Mouse (Mus musculus) kidney, postnatal 14 days (tissue): ENCODE data around the gene Fkbp5.
"Not testable (repeated sequence)": the region's sequence is repeated elsewhere in the genome, so short reads cannot be mapped to it uniquely, and the experiment has no call there.

Experiments used
- DNase-seq: peaks from one replicate; pipeline ENCODE4 v3.0.0; 2022; ENCODE audit warnings: mixed read lengths

Gene Fkbp5

DNA sequence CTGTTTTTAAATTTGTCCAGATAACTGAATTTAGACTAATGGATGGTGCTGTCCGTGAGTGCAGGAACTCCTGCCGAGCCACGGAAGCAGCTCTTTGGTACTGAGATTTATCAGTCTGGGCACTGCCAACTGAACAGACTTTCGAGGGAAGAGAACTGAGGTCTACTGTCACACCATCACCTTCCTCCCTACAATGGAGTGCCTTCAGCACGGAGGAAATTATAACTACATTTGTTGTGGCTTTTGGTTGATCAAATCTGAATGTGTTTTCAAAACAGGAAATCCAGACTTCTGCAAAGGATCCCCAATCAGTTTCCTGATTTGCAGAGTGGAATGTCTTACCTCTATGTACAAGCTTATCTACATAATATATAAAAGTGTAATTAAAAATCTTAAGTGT, 99.6 kb downstream of the Fkbp5 start:
- no peak for DNase-seq

DNA sequence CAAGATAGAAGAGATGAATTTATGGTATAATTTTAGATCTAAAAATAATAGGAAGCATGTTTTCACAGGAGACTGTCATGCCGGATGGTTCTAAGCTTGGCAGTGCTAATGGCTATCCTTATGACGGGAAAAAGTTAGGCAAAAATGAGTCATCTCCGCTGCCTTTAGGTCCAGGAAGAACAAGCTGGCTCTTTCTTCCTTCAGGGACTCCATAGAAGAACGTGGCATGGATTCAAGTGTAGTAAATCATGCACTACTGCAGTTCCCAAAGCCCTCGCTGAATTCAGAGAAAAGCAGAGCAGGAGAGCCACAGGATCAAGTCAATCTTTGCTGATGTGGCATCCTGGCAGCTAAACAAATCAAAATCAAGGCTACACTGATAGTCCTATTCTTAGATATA, 102.1 kb downstream of the Fkbp5 start:
- DNase-seq, result peak; percentile 63

DNA sequence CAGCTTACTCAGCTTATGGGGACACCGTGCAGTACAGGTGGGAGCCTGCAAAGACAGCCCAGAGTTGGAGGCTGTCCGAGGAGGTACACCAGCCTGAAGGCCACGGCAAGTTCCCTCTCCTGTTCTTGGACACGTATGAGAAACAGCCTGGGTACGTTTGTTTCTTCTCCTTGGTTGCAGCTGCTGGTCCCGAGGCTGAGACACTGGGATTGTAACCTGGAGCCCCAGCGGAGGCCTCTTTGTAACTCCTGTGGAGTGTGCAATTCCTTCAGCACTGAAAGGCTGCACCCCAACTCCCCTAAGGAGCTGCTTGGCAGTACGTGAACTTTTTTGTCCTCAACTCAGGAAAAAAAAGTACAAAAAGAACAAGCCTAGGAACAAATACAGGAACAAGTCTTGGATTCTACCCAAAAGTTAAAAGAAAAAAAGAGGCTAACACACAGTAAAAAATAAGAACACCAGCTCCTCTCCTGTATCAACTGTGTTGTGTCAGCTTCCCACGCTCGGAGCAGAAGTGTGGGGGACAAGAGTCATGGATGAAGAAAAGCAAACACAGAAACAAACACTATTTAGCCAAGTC, 105.9 kb downstream of the Fkbp5 start:
- DNase-seq, result no peak

DNA sequence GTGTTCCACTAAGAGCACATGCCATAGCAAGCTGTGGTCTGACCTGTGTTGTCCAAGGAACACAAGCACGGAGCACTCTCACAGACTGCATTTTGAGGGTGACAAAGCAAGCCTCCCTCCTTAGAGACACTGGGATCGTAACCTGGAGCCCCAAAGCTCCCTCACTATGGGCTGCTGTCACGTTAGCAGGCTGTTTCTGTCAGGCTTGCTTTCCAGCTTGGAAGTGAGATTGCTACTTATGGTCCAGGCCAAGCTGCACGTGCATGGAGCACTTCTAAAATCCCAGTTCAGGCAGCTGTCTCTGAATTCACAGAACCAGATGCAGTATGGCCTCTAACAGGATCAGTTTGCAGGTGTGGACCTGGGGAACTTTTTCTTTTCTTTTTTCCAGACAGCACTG, 106.6 kb downstream of the Fkbp5 start:
- no peak for DNase-seq

DNA sequence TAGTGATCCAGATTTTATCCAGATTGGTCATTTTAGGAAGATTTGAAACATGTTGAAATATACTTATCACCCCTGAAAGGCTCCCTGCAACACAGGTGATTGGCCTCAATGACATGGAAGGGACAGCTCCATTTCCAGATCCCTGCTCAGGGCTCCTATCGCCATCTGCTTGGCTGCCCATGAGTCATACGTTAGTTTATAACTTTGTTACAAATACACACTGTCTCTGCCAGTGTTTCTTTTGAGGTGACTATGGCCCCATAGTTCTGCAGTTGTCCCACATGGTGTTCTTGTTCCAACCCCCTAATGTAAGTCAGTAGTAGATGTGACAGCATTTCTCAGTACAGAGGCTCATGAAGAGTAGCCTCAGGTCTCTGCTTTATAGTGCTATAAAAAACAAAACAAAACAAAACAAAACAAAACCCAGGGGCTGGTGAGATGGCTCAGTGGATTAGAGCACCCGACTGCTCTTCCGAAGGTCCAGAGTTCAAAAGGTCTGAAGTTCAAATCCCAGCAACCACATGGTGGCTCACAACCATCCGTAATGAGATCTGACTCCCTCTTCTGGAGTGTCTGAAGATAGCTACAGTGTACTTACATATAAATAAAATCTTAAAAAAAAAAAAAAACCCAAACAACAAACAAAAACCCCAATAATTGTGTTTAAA, 108.9 kb downstream of the Fkbp5 start:
- no peak for DNase-seq

DNA sequence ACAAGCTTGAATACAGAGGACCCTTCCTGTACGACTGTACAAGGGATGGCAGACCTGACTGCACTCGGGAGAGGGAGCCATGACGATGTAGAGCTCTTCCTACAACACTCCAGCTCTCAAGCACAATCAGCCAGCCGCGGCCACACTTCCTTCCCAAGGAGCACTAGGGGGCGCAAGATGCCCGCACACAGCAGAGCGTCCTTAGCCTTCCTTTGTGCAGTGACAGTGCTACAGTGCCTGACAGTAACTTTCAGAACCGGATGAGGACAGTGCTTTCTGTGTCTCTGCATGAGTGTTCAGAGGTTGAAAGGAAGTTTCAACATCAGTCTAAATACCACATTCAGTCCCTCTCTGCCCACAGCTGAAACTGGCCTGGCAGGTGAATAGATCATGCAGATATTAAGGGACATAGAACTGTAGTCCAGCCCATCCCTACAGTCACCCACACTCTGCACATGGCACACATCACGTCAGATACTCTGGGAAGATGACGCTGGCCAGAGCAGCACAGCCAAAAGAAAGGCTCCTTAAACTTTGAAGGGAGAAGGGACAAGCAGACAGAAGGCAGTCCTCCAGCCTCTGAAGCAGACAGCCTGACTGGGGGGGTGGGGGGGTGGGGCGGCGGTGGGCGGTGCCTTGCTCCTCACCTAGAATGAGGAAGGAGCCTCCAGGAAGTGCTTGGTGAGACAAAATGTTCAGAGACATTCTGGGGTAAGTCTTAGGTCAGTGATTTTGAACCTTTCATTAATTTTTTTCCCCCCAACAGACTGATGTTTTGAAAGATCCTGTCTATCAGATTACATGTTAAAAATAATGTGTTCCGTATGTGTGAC, 109.7 kb downstream of the Fkbp5 start:
- peak; percentile 88 for DNase-seq

DNA sequence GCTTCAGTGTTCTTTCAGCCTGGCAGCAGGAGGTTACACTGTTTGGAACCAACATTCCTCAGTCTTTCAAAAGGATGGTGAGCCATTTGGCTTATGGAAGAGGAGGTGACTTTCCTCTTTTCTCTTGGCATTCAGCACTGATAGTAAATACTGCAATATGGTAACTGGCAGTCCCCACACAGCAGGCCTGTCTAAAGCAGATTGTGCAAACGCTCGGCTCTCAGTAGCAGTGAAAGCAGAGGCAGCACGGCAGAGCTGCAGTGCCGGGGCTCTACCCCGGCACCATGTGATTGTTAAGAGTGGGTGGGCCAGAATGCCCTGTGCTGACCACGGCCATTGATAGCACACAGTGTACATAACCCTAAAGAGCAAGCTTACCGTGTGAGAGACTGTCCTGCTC, 110.9 kb downstream of the Fkbp5 start:
- no peak for DNase-seq

DNA sequence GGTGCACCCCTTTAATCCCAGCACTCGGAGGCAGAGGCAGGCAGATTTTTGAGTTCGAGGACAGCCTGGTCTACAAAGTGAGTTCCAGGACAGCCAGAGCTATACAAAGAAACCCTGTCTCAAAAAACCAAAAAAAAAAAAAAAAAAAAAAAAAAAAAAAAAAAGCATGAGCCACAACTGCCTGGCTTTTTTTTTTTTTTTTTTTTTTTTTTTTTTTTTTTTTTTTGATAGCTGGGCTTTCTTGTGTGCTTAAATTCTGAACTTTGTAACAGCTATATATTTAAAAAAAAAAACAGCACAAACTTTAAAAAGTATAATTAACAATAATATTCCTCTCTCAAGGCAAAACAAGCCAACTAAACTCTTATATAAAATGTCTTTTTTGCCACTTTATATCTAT, 112.6 kb downstream of the Fkbp5 start:
- not testable (repeated sequence) for DNase-seq

DNA sequence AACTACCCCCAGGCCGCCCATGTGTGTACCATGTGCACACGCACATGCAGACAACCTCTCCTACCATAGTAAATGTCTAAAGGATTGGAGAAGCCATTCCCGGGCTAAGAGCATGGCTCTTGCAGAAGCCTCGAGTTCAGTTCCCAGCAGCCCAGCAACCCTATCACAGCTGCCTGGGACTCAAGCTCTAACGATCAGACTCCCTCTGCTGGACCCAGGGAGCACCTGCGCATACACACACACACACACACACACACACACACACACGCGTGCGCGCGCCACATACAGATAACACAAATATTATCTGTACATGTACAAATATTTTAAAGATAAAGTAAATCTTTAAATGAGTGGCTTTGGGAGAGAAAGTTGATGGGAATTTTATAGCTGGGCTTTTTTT, 113.0 kb downstream of the Fkbp5 start:
- DNase-seq, result no peak

DNA sequence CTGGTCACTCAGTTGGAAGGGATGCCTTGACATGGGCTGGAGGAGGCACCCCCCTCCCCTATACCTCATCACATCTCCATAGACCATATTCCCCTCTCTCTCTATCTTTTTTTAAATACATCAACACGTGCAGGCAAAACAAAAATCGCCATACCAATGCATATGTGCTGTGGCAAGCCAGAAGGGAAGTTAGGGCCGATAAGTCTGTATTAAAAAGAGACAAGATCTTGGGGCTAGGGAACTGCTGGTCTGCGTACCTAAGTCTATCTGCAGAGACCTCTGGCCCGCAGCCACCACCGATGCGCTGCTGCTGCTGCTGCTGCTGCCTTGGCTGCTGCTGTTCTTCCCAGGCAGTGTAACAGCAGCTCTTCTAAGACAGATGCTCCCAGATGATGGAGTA, 122.3 kb downstream of the Fkbp5 start:
- DNase-seq, result no peak

DNA sequence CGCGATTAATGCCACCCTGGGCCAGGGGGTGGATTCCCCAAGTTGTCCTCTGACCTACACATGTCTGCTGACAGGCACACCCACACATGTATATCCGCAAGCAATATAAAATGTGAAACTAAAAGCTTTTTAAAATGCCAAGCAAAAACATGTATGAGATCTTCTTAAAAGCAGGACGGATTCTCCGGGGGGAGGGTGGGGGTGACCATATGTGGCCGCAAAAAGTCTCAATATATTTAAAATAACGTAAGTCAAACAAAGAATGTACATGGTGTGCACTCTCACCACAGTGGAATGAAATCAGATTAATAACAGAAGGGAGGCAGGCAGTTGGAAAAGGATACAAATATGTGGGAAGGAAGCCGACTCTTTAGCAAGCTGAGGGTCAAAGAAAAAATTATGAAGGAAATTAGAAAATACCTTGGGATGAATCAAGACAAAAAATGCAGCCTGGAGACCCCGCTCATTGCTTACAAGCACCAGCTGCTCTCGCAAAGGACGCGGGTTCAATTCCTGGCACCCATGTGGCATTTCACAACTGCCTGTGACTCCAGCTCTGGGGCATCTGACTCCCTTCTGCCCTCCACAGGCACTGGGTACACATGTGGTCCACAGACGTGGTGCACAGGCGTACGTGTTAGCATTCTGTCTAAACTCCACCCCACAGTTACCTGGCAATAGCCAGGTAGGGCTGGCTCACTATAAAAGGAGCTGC, 123.1 kb downstream of the Fkbp5 start:
- DNase-seq, result no peak

DNA sequence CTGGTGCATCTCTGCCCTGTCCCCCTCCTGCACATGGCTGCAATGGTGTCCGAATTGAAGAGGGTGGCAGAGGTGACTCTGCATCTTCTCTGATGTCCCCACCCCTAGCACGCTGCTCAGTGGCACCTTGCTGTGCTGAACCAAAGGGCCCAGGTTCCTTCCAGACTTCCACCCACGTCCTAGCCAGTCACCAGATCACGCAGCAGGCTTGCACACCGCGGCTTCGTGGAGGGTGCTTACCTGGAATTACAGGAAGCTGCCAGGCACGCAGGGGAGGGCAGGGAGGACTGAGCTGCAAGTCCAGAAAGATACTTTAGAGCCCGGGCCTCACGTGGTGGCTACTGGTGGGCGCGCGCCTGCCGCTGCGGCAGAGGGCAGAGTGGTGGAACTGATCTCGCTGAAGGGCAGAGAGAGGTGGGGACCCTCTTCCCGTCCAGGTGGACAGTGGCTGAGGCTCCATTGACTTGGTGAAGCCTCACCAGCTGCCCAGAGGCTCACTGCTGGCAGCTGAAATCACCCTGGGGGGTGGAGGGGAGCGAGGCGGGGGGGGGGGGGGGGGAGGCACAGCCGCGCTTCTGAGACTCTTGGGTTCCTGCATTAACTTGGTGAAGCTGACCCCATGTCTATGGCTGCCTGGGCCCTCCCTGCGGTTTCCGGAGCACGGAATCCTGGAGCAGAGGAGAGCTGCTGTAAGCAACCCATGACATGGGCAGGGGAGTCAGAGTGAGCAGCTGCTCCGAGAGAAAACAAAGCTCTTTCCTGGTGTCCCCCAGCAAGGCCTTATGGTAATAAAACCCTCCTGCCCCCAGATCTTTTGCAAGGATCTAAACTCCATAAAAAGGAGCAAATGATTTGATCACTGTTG, 125.5 kb downstream of the Fkbp5 start:
- no peak for DNase-seq

DNA sequence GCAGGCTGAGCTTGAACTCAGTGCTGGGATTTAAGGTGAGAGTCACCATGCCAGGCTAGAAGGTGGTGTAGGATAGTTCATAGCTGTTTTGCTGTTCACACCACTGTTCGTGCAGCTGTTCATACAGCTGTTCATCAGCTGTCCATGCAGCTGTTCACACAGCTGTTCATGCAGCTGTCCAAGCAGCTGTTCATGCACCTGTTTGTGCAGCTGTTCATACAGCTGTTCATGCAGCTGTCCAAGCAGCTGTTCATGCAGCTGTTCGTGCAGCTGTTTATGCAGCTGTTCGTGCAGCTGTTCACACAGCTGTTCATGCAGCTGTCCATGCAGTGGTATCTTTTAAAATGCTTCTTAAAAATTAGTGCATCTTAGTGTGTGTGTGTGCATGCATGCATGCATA, 128.8 kb downstream of the Fkbp5 start:
- DNase-seq, result no peak

DNA sequence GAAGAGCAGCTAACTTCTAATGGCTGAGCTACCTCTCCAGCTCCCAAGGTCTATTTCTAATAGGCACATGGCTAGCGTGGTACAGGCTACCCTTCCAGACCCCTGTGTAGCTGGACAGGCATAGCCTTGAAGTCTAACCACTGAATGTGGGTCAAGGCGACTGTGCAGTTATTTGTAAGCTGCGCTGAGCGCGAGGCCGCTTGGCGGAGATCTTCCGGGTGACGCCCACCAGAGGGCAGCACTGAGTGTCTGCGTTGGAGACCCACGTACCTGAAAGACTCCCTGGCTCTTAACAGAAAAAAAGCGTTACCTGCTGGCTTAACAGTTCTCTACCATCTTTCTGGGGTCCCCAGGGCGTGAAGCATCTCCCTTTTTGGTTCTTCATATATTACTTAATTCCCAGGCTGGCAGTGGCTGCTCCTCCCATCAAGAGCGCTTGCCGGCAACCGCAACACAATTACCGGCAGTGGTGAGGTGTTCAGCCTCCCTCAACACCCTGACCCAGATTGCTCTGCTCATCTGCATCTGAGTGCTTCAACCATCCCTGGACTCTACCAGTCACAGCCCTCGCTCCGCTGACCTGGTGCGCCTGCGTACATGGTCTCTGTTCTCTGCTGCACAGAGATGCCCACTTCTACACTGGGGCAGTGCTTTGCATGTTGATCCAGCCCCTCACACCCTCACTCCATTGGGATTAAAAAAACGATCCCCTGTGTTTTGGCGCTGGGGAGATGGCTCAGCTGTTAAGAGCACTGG, 131.0 kb downstream of the Fkbp5 start:
- DNase-seq, result peak; percentile 86

DNA sequence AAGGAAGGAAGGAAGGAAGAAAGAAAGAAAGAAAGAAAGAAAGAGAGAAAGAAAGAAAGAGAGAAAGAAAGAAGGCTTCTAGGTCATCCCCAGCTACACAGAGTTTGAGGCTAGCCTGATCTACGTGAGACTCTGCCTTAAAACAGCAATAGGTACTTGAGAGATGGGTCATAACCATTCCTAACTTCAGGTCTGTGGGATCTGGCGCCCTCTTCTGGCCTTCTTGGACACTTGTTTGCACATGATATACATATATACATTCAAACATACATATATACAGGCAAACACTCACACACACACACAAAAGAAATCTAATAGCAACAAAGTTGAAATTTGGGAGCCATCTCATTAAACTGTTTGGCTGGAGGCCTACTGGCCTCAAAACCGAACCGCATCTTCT, 133.0 kb downstream of the Fkbp5 start:
- DNase-seq, result no peak

DNA sequence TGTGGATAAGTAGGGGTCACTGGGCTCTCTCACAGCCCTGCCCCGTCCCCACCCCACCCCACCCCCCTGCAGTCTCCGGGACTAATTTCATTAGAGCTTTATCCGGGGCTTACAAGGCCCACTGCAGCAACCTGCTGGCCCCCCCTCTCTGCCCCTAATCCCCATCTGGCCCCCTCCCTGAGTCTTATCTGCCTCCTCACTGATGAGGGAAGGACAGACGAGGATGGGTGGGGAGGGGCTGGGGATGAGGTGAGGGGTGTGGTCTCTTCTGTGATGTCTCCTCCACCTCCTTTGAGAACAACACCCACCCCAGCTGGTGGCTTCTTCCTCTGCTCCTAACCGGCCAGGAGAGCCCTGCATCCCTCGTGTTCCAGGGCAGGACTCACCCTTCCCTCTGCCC, 137.1 kb downstream of the Fkbp5 start:
- no peak for DNase-seq

DNA sequence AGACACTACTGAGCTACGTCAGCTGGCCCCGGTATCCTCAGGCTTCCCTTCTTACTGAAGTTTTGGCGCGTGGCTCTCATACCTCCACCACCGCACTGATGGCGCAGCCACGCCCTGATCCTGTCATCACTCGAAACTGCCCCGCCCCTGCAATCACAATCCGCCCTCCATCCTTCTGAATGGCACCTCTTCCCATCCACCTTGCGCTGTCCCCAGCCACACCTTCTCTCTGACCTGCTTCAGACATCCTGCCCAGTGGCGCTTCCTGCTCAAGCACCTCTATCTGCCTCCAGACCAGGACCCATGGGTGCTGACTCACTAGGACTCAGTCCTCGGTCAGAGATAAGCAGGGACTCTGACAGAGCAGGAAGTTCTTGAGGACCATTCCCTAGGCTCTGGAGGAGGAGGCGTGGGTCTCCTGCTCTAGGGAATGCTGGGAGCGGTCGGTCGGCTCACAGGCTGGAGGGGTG, 141.7 kb downstream of the Fkbp5 start:
- no peak for DNase-seq

DNA sequence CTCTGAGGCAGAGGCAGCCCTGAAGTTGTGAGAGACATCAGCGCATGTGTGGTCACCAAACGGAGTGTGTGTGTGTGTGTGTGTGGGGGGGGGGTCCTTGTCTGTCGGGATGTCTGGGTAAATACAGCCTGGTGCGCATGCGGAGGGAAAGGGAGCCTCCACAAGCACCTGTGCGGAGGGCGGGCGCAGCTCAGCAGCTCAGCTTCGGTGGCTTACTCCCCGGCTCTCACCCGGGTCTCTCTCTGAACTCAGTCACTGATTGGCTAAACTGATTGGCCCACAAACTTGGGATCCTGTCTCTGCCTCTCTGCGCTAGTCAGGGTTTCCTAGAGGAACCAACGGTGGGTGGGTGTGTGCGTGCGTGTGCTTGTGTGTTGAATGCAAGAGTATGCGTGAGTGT, 142.8 kb downstream of the Fkbp5 start:
- DNase-seq, result no peak

DNA sequence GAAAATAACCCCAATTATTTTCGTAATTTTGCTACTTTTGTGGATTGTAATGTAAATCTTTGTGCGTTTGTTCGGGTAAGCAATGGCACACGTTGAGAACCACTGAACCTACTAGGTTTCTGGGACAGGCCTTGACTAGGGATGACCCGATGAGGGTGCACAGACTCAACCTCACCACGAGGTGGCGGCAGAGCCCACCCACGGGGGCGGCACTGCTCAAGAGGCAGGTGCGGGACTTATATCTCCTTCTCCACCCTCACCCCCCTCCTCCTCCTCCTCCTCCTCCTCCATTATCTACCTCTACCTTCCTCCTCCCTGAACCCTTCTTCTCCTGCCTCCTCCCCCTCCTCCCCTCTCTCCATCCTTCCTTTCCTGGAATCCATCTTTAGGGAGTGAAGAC, 143.5 kb downstream of the Fkbp5 start:
- DNase-seq, result peak; percentile 41

DNA sequence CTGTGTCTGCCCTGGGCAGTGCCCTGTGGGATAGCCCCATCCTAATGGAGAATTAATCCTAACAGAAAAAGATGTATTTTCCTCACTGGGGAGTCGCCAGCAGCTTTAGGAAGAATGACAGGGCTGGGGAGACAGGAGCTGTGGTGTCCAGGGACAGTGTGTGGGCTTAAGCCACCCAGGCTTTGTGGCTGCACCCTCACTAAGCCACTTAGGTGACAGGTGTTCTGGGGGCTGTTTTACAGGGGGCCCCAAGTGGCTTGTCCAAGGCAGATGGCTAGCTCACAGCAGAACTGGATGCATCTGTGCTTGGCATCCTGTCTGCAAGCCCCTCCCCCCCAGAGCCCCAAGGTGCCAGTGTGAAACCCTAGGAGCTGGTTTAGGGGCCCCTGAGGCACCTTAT, 145.4 kb downstream of the Fkbp5 start:
- no peak for DNase-seq

DNA sequence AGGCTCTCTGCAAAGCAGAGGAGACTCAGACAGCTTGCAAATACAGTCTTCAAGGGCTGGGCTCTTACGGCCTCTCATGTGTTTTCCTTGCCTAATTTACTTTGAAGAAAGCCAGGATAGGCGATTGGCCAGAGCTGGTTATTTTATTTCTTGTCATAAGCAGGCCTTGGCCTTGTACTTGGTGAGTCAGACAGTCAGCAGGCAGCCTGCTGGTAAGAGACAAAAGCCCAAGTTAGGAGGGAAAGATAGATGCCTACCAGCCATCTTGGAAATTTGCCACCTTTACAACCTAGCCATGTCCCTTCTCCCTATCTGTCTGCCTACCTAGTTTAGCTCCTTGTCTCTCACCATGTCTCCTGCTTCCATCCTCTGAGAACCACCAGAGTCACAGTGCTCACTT, 146.0 kb downstream of the Fkbp5 start:
- DNase-seq, result no peak

DNA sequence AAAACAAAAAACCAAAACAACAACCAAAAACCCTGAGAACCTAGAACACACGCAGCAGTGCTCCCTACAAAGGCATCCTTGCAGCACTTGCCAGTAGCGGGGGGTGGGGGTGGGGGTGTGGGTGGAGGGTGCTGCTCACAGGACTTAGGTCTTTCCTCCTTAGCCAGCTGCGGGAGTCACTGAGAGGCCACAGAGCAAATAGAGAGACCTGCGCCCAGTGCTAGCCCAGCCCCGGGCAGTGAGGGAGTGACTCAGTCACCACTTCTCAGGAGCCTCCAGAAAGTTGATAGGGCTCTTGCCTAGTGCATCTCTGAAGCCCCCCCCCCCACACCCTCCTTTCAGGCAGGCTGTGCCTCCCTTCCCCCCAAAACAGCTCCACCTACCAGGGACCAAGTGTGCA, 148.3 kb downstream of the Fkbp5 start:
- DNase-seq, result no peak
